Mouse (Mus musculus) adrenal gland, postnatal 36 days (tissue): Measurements from ENCODE around the gene Igf1r. TPM values are rescaled to one million over a fixed set of nuclear protein-coding genes. Genes with fewer than 3 reads are reported as not detected.

ENCODE experiments used
- DNase-seq, 2 experiments: peaks; one replicate each; pipeline ENCODE4 v3.0.0; 2021; ENCODE audit warnings: mixed read lengths in 1 of 2
- long read RNA-seq, 2 experiments: library from polyadenylated mRNA; stranded (forward); transcript quantifications; one replicate each; pipeline ENCODE4 v2.0.0; 2021; ENCODE audit warnings: borderline sequencing depth in 2 of 2
- total RNA-seq, 2 experiments: library from RNA; stranded (reverse); gene quantifications; 2 replicates each; pipeline ENCODE4 v1.2.3; 2021

The Igf1r gene
- total RNA-seq = 10 to 100 TPM; 74.1 to 87.4 TPM
- long read RNA-seq, experiment 1, full-length matches to known transcripts = 8 of 36 reads
- long read RNA-seq, experiment 1, partial matches to known transcripts = 10 of 36 reads
- long read RNA-seq, experiment 1, other reads (novel, unspliced or antisense) = 18 of 36 reads
- long read RNA-seq, experiment 2, full-length matches to known transcripts = 3 of 8 reads
- long read RNA-seq, experiment 2, partial matches to known transcripts = 0 of 8 reads
- long read RNA-seq, experiment 2, other reads (novel, unspliced or antisense) = 5 of 8 reads

DNA sequence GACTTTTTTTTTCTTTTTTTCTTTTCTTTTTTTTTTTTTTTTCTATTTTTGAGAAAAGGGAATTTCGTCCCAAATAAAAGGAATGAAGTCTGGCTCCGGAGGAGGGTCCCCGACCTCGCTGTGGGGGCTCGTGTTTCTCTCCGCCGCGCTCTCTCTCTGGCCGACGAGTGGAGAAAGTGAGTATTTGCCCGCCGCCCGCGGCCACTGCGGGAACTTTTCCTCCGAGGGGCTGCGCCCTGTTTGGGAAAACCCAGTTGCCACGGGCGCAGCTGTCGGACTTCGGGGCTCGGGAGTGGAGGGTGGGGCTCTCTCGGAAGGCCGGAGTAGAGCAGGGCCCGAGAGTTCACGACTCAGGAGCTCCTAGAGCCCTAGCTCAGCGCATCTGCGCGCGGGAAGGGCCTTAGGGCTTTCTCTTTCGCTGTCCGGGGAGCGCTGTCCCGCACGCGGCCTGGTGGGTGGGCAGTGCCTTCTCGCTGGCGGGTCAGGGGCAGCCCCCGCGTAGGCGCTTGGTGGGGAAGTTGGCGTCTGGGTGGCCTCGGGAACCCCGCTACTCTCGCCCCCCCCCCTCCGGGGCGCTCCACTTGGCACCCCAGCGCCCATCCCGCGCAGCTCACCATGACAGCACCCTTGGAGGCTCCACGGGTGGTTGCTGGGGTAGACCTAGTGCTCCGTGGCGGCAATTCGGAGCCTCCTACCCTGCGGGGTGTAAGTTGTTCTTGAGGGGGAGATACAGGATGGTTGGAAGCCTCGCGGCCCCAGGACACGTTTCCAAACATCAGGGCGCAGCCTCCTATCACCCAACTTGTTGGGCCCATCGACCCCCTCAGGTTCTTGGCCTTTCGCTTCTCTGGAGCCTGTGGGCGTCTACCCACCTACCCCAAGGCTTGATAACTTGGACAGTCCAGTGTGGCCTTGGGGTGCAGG, at the start of gene Igf1r:
Igf1r (plus strand) TSS at position 51 of the 924 bp plus-strand sequence.
- peak; percentile 54 to 66 for DNase-seq

GRCm38 (mm10) chr7:67906358-67906757, 46.3 kb upstream of the Igf1r start:
- DNase-seq = no peak

- DNase-seq = no peak
Measured at GRCm38 (mm10) chr7:67907786-67908400, 44.7 kb upstream of the Igf1r start.

DNA sequence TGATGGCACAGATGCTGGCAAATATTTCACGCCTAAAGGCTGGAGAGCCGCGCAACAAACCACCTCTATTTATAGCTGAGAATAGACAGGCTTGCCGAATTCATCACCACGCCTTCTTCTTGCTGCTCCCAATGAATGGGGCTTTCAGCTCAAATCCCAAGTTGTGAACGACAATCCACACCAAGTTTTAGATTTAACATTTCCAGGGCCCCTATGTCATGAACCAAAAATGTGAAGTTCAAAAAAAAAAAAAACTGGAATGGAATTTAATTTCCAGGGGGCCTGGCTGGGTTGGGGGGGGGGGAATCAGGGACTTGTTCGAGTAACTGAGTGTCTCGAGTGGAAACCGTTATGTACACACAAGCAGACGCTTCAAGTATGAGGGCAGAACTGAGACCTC, 42.1 kb upstream of the Igf1r start:
- no peak for DNase-seq

DNA sequence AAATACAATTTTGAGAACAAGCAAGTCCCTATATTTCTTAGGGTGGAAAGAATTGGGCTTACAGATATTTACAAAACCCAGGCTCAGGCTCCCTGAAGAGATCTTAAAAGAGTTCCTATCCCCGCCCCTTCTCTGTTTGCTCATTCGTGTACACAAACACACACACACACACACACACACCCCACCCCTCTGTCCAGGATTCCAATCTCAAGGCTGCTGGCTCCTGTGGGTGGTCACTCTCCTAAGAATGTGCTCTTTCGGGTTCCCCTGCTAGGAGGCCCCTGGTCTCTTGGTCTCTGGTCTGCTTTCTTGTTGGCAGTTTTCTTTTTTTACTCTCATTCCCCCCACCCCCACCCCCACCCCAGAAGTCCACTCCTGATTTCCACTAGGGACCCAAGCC, 41.7 kb upstream of the Igf1r start:
- no peak for DNase-seq

DNA sequence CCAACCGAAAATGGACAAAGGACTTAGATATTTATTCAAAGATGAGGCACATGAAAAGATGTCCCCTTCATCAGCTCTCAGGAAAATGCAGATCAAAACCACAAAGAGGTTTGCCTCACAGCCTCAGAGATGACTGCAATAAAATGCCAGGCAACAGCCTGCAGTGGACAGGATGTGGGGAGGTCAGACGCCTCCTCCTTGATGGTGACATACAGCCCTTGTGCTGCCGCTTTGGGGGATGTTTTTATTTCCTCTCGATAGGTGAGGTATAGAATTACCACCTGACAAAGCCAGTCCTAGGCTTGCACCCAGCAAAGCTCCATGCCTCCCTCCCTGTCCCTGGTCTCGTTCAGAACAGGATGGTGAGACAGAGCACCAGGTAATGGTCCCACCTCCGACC, 40.8 kb upstream of the Igf1r start:
- no peak for DNase-seq

DNA sequence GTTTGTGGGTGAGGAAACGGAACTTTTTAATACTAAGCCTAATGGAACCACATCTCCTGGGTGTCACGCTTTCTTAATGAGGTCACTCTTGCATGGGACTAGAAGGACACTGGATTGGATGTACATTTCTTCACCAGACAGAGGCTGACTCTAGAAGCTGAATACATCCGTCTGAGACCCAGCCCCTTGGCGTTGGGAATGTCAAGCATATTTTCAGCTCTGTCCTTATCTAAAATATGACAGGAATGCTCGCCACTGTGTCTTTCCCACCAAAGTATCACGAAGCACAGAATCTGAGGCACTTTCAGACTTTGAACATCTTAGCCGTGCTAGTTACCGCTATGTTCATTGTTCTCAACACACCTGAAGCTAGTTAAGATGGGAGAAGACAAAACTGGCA, 35.7 kb upstream of the Igf1r start:
- no peak for DNase-seq

DNA sequence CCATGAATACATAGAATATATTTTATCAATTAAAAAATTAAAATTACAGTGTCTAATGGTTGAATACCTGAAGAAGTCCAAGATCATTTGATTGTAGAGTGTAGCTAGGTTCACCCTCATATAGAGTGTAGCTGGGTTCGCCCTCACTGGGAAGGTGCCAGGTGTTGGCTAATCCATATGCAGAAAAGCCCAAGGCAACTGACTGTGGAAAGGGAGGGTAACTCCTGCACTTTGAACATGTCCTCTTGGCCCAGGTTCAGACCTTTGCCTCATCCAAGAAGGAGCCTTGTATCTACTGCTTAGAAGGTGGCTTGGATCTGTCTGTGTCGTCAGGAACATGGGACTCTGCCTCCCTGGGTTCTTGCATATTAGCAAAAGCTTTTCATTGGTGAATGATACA, 34.9 kb upstream of the Igf1r start:
- DNase-seq = no peak

- no peak for DNase-seq
Measured at GRCm38 (mm10) chr7:67919467-67919866, 33.2 kb upstream of the Igf1r start.

GRCm38 (mm10) chr7:67924215-67924614, 28.4 kb upstream of the Igf1r start:
- DNase-seq = no peak

- DNase-seq = no peak
Measured at GRCm38 (mm10) chr7:67930132-67930531, 22.5 kb upstream of the Igf1r start.

DNA sequence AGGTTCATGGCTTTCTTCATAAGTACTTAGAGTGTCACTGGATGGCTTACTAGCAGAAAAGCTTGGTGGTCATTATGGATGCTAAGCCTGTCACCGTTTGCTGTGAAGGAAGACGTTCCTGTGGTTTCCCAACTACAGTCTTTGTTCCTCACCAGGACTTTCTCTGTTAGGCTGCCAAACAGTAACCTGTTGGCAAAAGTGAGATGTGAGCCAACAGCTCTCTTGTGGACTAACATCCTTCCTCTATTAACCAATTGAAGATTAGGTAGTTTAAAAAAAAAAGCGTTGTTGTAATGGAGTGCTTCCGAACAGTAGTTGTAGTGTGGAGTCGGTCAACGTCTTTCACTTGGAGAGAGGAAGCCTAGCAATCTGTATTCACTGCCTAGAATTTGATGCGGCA, 15.8 kb upstream of the Igf1r start:
- DNase-seq = no peak

- no peak for DNase-seq
Measured at GRCm38 (mm10) chr7:67943805-67944204, 8.8 kb upstream of the Igf1r start.

- DNase-seq = no peak
Measured at GRCm38 (mm10) chr7:67946901-67947300, 5.7 kb upstream of the Igf1r start.

DNA sequence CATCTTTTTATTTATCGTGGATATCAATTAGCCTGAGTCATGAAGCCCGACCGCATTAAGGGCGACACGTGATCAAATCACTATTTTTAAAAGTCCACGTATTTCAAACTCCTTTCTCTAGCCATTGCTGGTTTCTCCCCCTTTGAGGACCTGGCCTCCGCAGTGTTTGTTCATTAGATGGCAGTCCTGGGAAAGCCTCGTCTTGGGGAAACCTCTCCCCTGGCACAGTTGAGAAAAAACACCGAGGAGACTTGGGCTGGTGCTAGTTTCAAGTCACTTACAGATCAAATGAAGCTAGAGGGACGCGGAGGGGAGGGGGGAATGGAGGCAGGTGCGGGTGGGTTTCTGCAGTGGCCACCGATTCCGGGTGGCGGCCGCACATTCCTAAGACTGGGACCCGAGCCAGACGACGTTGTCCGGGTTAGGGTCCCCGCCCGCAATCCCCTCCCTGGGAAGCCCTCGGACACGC, 2.2 kb upstream of the Igf1r start:
- no peak for DNase-seq

GRCm38 (mm10) chr7:67950815-67951531, 1.7 kb upstream of the Igf1r start:
- peak; percentile 88 to 92 for DNase-seq

- peak; percentile 96 for DNase-seq
Measured at GRCm38 (mm10) chr7:67951532-67952035, 1.0 kb upstream of the Igf1r start.

GRCm38 (mm10) chr7:67952036-67952681, 468 bp upstream of the Igf1r start:
- peak; percentile 90 for DNase-seq

- DNase-seq = peak; percentile 49 to 52
Measured at GRCm38 (mm10) chr7:67953764-67954242, 1.2 kb downstream of the Igf1r start.

- DNase-seq = no peak
Measured at GRCm38 (mm10) chr7:67954591-67955185, 2.1 kb downstream of the Igf1r start.

DNA sequence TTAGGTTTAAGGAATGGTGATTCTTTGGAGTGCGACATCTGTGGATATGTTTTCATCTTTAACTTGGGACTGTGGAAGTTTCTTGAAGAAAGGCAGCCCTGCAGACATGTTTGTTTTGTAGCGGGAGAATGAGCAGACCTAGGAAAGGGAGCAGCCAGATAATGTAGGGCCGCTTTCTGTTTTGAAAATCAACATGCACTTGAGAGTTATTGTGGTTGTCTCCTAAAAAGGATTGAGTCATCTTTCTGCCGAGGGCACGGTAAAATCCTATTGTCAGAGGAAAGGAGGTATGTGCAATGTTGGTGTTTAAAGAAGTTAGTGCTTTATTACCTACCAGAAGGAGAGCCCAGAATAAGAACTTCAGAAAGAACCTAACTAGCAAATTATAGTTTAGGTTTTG, 2.6 kb downstream of the Igf1r start:
- DNase-seq = no peak
